Mouse (Mus musculus) bone marrow, adult 2 months (tissue): ENCODE measurements around the gene Adcy7.

Source experiments
- CTCF ChIP-seq: fragments of 200-500 bp; IDR thresholded peaks from 2 replicates; pipeline ENCODE4 v1.5.1; 2011; ENCODE audit warnings: low read length, control low read depth; ENCODE audit not compliant: control insufficient read depth, insufficient read depth
- POLR2A ChIP-seq: fragments of 200-500 bp; IDR thresholded peaks from 2 replicates; pipeline ENCODE4 v1.6.1; 2011; ENCODE audit warnings: low read depth, mild to moderate bottlenecking, control low read depth, low read length, borderline replicate concordance; ENCODE audit not compliant: control insufficient read depth

- TF ChIP-seq CTCF (no peak), POLR2A (no peak)
Observed at GRCm38 (mm10) chr8:88312966-88313365, 40.8 kb downstream of the Adcy7 start.
